Mouse (Mus musculus) gonadal fat pad, adult 2 months (tissue): ENCODE measurements around the gene Ltb4r2. TPM values are rescaled to one million over a fixed set of nuclear protein-coding genes. Genes with fewer than 3 reads are reported as not detected.

Experiments used
- DNase-seq: peaks from one replicate; pipeline ENCODE4 v3.0.0-alpha.2; 2012; ENCODE audit warnings: low read depth
- polyA plus RNA-seq: library from polyadenylated mRNA; depleted of rRNA; stranded (reverse); fragments of >200 nt; gene quantifications from 2 replicates; pipeline ENCODE4 v1.2.3, GENCODE M21; 2012; rRNA removed

Gene Ltb4r2
- polyA plus RNA-seq, result 1.5 and 2.2 TPM in 2 replicates

GRCm38 (mm10) chr14:55761163-55761562, at the start of gene Ltb4r2:
TSS of gene Ltb4r2 (plus strand) at chr14:55761428.
- no peak for DNase-seq

- DNase-seq, result no peak
Observed at GRCm38 (mm10) chr14:55711786-55712185, 49.4 kb upstream of the Ltb4r2 start.

GRCm38 (mm10) chr14:55713007-55713728, 48.1 kb upstream of the Ltb4r2 start:
- DNase-seq, result no peak

GRCm38 (mm10) chr14:55713729-55714122, 47.5 kb upstream of the Ltb4r2 start, which contains the start of gene Tgm1:
TSS of gene Tgm1 (minus strand) at chr14:55713926.
- DNase-seq, result no peak

- DNase-seq, result no peak
Observed at GRCm38 (mm10) chr14:55714893-55715292, 46.3 kb upstream of the Ltb4r2 start.

- no peak for DNase-seq
Observed at GRCm38 (mm10) chr14:55716271-55716670, 45.0 kb upstream of the Ltb4r2 start.

- no peak for DNase-seq
Observed at GRCm38 (mm10) chr14:55716884-55717283, 44.3 kb upstream of the Ltb4r2 start.

- DNase-seq, result no peak
Observed at GRCm38 (mm10) chr14:55719737-55720136, 41.5 kb upstream of the Ltb4r2 start.

- DNase-seq, result no peak
Observed at GRCm38 (mm10) chr14:55720666-55721065, 40.6 kb upstream of the Ltb4r2 start.

GRCm38 (mm10) chr14:55721076-55721475, 40.2 kb upstream of the Ltb4r2 start:
- DNase-seq, result peak; percentile 50

- peak; percentile 38 for DNase-seq
Observed at GRCm38 (mm10) chr14:55721700-55722437, 39.4 kb upstream of the Ltb4r2 start, which contains the start of gene Rabggta. TSS of gene Rabggta (minus strand) at chr14:55722263.

GRCm38 (mm10) chr14:55722438-55722945, 38.7 kb upstream of the Ltb4r2 start:
- DNase-seq, result no peak

- DNase-seq, result no peak
Observed at GRCm38 (mm10) chr14:55723433-55723832, 37.8 kb upstream of the Ltb4r2 start.

- peak; percentile 64 for DNase-seq
Observed at GRCm38 (mm10) chr14:55724411-55724871, 36.8 kb upstream of the Ltb4r2 start.

GRCm38 (mm10) chr14:55726261-55726660, 35.0 kb upstream of the Ltb4r2 start:
- DNase-seq, result no peak

GRCm38 (mm10) chr14:55727889-55728685, 33.1 kb upstream of the Ltb4r2 start:
- DNase-seq, result no peak

GRCm38 (mm10) chr14:55730116-55730515, 31.1 kb upstream of the Ltb4r2 start:
- no peak for DNase-seq

- DNase-seq, result no peak
Observed at GRCm38 (mm10) chr14:55730531-55731032, 30.6 kb upstream of the Ltb4r2 start.

- no peak for DNase-seq
Observed at GRCm38 (mm10) chr14:55733889-55734288, 27.3 kb upstream of the Ltb4r2 start.

- no peak for DNase-seq
Observed at GRCm38 (mm10) chr14:55734869-55735268, 26.4 kb upstream of the Ltb4r2 start.

- DNase-seq, result no peak
Observed at GRCm38 (mm10) chr14:55735334-55735733, 25.9 kb upstream of the Ltb4r2 start.

GRCm38 (mm10) chr14:55735758-55736157, 25.5 kb upstream of the Ltb4r2 start:
- no peak for DNase-seq
